19 mouse cellular contexts compared by ENCODE assay signal in genomic region chr1:66348404-66349165, GRCm38 (mm10).
A peak's percentile ranks its signal among the peaks of the same experiment; 100 is the strongest.
DNase-seq lines count a peak whose midpoint lies in the region; ATAC-seq and TF ChIP-seq lines count a peak whose summit lies in the region.
"Had no signal": no experiment of that assay in that cellular context is flagged by ENCODE, and none has a peak within 500 bp of the region (broad histone marks: within the 10 kb centered on the region; RNA-seq: fewer than 3 reads in every experiment).

No protein-coding gene starts in this region.

- H3K27ac ChIP-seq in forebrain, embryonic 14.5 days (ENCODE audit: low read depth, low read length), result no peak overlapping the region; the same call in 1 of the 2 replicates
- no peak overlapping the region for H3K27ac ChIP-seq in forebrain, embryonic 15.5 days (replicated peaks)
- H3K27ac ChIP-seq in midbrain, embryonic 10.5 days (replicated peaks), result peak overlapping the region; percentile 42; the same call in 1 of the 2 replicates
- no peak overlapping the region for H3K27ac ChIP-seq in midbrain, embryonic 11.5 days (ENCODE audit: low read depth, low read length)
- no peak overlapping the region for H3K27ac ChIP-seq in limb, embryonic 14.5 days (replicated peaks; ENCODE audit: low read depth, low read length)
- H3K27ac ChIP-seq: embryonic facial prominence, embryonic 15.5 days; forebrain, embryonic 12.5 days; gastrocnemius, adult 2 months; liver, embryonic 13.5 days; lung, embryonic 15.5 days; macrophage had no signal

- H3K9ac ChIP-seq in forebrain, embryonic 14.5 days (ENCODE audit: low read length), result no peak overlapping the region
- no peak overlapping the region for H3K9ac ChIP-seq in forebrain, embryonic 15.5 days (replicated peaks)
- no peak overlapping the region for H3K9ac ChIP-seq in midbrain, embryonic 11.5 days (ENCODE audit: low read length)
- no peak overlapping the region for H3K9ac ChIP-seq in limb, embryonic 14.5 days (ENCODE audit: low read depth, low read length, severe bottlenecking)
- H3K9ac ChIP-seq: embryonic facial prominence, embryonic 15.5 days; forebrain, embryonic 12.5 days; liver, embryonic 13.5 days; lung, embryonic 15.5 days had no signal

- no peaks in the 10 kb centered on the region for H3K36me3 ChIP-seq in forebrain, embryonic 14.5 days (ENCODE audit: control insufficient read depth, insufficient read depth, low read length)
- H3K36me3 ChIP-seq in forebrain, embryonic 15.5 days, result no peaks in the 10 kb centered on the region
- no peaks in the 10 kb centered on the region for H3K36me3 ChIP-seq in midbrain, embryonic 10.5 days
- H3K36me3 ChIP-seq in midbrain, embryonic 11.5 days (ENCODE audit: control insufficient read depth, insufficient read depth, low read length), result no peaks in the 10 kb centered on the region
- H3K36me3 ChIP-seq in limb, embryonic 14.5 days (ENCODE audit: control insufficient read depth, insufficient read depth, low read length), result no peaks in the 10 kb centered on the region
- H3K36me3 ChIP-seq: embryonic facial prominence, embryonic 15.5 days; forebrain, embryonic 12.5 days; liver, embryonic 13.5 days; lung, embryonic 15.5 days had no signal

- H3K9me3 ChIP-seq in forebrain, embryonic 14.5 days (replicated peaks; ENCODE audit: control insufficient read depth, low read length), result no peaks in the 10 kb centered on the region
- H3K9me3 ChIP-seq in forebrain, embryonic 15.5 days, result no peaks in the 10 kb centered on the region
- H3K9me3 ChIP-seq in midbrain, embryonic 10.5 days (replicated peaks), result no peaks in the 10 kb centered on the region
- no peaks in the 10 kb centered on the region for H3K9me3 ChIP-seq in midbrain, embryonic 11.5 days (ENCODE audit: control insufficient read depth, low read length)
- no peaks in the 10 kb centered on the region for H3K9me3 ChIP-seq in limb, embryonic 14.5 days (ENCODE audit: control insufficient read depth, low read length)
- H3K9me3 ChIP-seq: embryonic facial prominence, embryonic 15.5 days; forebrain, embryonic 12.5 days; liver, embryonic 13.5 days; lung, embryonic 15.5 days had no signal

- intact Hi-C loops in heart, postnatal 14 days (cut with DNase I), result no loop called here

- WGBS in forebrain, embryonic 14.5 days, result 29% methylated on average over 8 of the region's 8 CpGs
- WGBS in forebrain, embryonic 15.5 days, result 32% methylated on average over 8 of the region's 8 CpGs
- 47% methylated on average over 8 of the region's 8 CpGs for WGBS in midbrain, embryonic 10.5 days
- 41% methylated on average over 8 of the region's 8 CpGs for WGBS in midbrain, embryonic 11.5 days
- 34% methylated on average over 8 of the region's 8 CpGs for WGBS in limb, embryonic 14.5 days

- no peak overlapping the region for H3K4me3 ChIP-seq in forebrain, embryonic 14.5 days (ENCODE audit: low read depth, low read length)
- no peak overlapping the region for H3K4me3 ChIP-seq in forebrain, embryonic 15.5 days
- H3K4me3 ChIP-seq in midbrain, embryonic 10.5 days, result no peak overlapping the region
- H3K4me3 ChIP-seq in midbrain, embryonic 11.5 days (ENCODE audit: low read depth, low read length), result no peak overlapping the region
- no peak overlapping the region for H3K4me3 ChIP-seq in limb, embryonic 14.5 days (replicated peaks; ENCODE audit: low read length)
- H3K4me3 ChIP-seq: embryonic facial prominence, embryonic 15.5 days; forebrain, embryonic 12.5 days; gastrocnemius, adult 2 months; liver, embryonic 13.5 days; lung, embryonic 15.5 days had no signal

- peaks cover 12% of the 10 kb centered on the region for H3K4me1 ChIP-seq in forebrain, embryonic 14.5 days (ENCODE audit: control insufficient read depth, insufficient read depth, low read length)
- peaks cover 28% of the 10 kb centered on the region for H3K4me1 ChIP-seq in forebrain, embryonic 15.5 days
- peaks cover 26% of the 10 kb centered on the region for H3K4me1 ChIP-seq in midbrain, embryonic 10.5 days
- peaks cover 7% of the 10 kb centered on the region for H3K4me1 ChIP-seq in midbrain, embryonic 11.5 days (ENCODE audit: control insufficient read depth, insufficient read depth, low read length)
- peaks cover 7% of the 10 kb centered on the region for H3K4me1 ChIP-seq in limb, embryonic 14.5 days (ENCODE audit: control insufficient read depth, insufficient read depth, low read length)
- H3K4me1 ChIP-seq: embryonic facial prominence, embryonic 15.5 days; liver, embryonic 13.5 days; lung, embryonic 15.5 days had no signal

- H3K4me2 ChIP-seq in forebrain, embryonic 14.5 days (ENCODE audit: low read length), result no peak overlapping the region
- no peak overlapping the region for H3K4me2 ChIP-seq in forebrain, embryonic 15.5 days (replicated peaks)
- no peak overlapping the region for H3K4me2 ChIP-seq in midbrain, embryonic 11.5 days
- H3K4me2 ChIP-seq in limb, embryonic 14.5 days (replicated peaks; ENCODE audit: low read depth, low read length, severe bottlenecking), result no peak overlapping the region
- H3K4me2 ChIP-seq: embryonic facial prominence, embryonic 15.5 days; forebrain, embryonic 12.5 days; liver, embryonic 13.5 days; lung, embryonic 15.5 days had no signal

- ATAC-seq in forebrain, embryonic 14.5 days, result no peak
- ATAC-seq in forebrain, embryonic 15.5 days (replicated peaks), result no peak
- no peak; the same call in 1 of the 2 replicates for ATAC-seq in midbrain, embryonic 11.5 days (ENCODE audit: low FRiP score)
- peak; percentile 23; the same call in 1 of the 2 replicates for ATAC-seq in limb, embryonic 14.5 days (ENCODE audit: low FRiP score, low read depth)

- DNase-seq in forebrain, embryonic 14.5 days (ENCODE audit: low spot score), result peak; percentile 19
- no peak for DNase-seq in midbrain, embryonic 10.5 days (ENCODE audit: low spot score)
- DNase-seq in midbrain, embryonic 11.5 days (ENCODE audit: low spot score, missing footprints), result no peak
- peak; percentile 25 for DNase-seq in limb, embryonic 14.5 days (ENCODE audit: low spot score)
- no peak for DNase-seq in heart, postnatal 14 days
- no peak for DNase-seq in heart, adult 18-20 months
- DNase-seq: adrenal gland, postnatal 10 days; gastrocnemius, adult 2 months; heart, adult 11 months; kidney, adult 2 months; kidney, postnatal 4 days; left cerebral cortex, postnatal 4 days; liver, embryonic 13.5 days; thymus, postnatal 4 days had no signal

- H3K27me3 ChIP-seq in forebrain, embryonic 14.5 days (replicated peaks; ENCODE audit: control insufficient read depth, insufficient read depth, low read length), result no peaks in the 10 kb centered on the region
- no peaks in the 10 kb centered on the region for H3K27me3 ChIP-seq in forebrain, embryonic 15.5 days
- no peaks in the 10 kb centered on the region for H3K27me3 ChIP-seq in midbrain, embryonic 10.5 days (ENCODE audit: low read depth, poor library complexity, severe bottlenecking)
- no peaks in the 10 kb centered on the region for H3K27me3 ChIP-seq in midbrain, embryonic 11.5 days (ENCODE audit: control insufficient read depth, insufficient read depth, low read length)
- no peaks in the 10 kb centered on the region for H3K27me3 ChIP-seq in limb, embryonic 14.5 days (ENCODE audit: control insufficient read depth, insufficient read depth, low read length)
- H3K27me3 ChIP-seq: embryonic facial prominence, embryonic 15.5 days; forebrain, embryonic 12.5 days; liver, embryonic 13.5 days; lung, embryonic 15.5 days had no signal

- no peak for TF ChIP-seq POLR2A in limb, embryonic 14.5 days (IDR thresholded peaks at IDR 0.05; ENCODE audit: borderline replicate concordance, extremely low read depth, insufficient read depth, insufficient read length)

Comparison
In these comparisons a context has a peak if more than half of its experiments do, and no peak if none do; other contexts are left out.
1. DNase-seq: peak in forebrain, embryonic 14.5 days (single experiment) and limb, embryonic 14.5 days (single experiment); none in midbrain, embryonic 10.5 days (single experiment), midbrain, embryonic 11.5 days (single experiment), heart, postnatal 14 days (0 of 2) and heart, adult 18-20 months (0 of 2).